Mouse (Mus musculus) hindbrain, embryonic 14.5 days (tissue): ENCODE results near the gene Padi6. TPM values are rescaled to one million over a fixed set of nuclear protein-coding genes. Genes with fewer than 3 reads are reported as not detected.

Experiments used
- ATAC-seq: fragments of 200-750 bp; cut with Nextera tagmentation; 2 replicates; pipeline ENCODE4 v1.8.0; 2017; ENCODE audit warnings: moderate number of reproducible peaks, mild to moderate bottlenecking, moderate TSS enrichment, moderate library complexity; ENCODE audit not compliant: low FRiP score
- DNase-seq: peaks from one replicate; pipeline ENCODE4 v3.0.0-alpha.2; 2015; ENCODE audit warnings: low spot score
- H3K27ac ChIP-seq: fragments of 300-500 bp; sonication (generic); 2 replicates; pipeline ENCODE4 v1.5.1; 2014; ENCODE audit warnings: mild to moderate bottlenecking, moderate library complexity
- H3K27me3 ChIP-seq: fragments of 300-500 bp; sonication (generic); 2 replicates; pipeline ENCODE4 v1.6.1; 2014; ENCODE audit warnings: mild to moderate bottlenecking, low read length, mixed read lengths; ENCODE audit not compliant: control insufficient read depth, insufficient read depth
- H3K36me3 ChIP-seq: fragments of 300-500 bp; sonication (generic); replicated peaks from 2 replicates; pipeline ENCODE4 v1.6.1; 2014; ENCODE audit not compliant: control insufficient read depth, insufficient read depth
- H3K4me1 ChIP-seq: fragments of 300-500 bp; sonication (generic); replicated peaks from 2 replicates; pipeline ENCODE4 v1.6.1; 2014; ENCODE audit warnings: antibody characterized with exemption, low read length, mixed read lengths; ENCODE audit not compliant: control insufficient read depth, insufficient read depth
- H3K4me2 ChIP-seq: fragments of 300-500 bp; sonication (generic); replicated peaks from 2 replicates; pipeline ENCODE4 v1.6.1; 2014; ENCODE audit warnings: mild to moderate bottlenecking, moderate library complexity
- H3K4me3 ChIP-seq: fragments of 300-500 bp; sonication (generic); replicated peaks from 2 replicates; pipeline ENCODE4 v1.5.1; 2014; ENCODE audit warnings: mild to moderate bottlenecking, low read length
- H3K9ac ChIP-seq: fragments of 300-500 bp; sonication (generic); 2 replicates; pipeline ENCODE4 v1.6.1; 2014
- H3K9me3 ChIP-seq: fragments of 300-500 bp; sonication (generic); 2 replicates; pipeline ENCODE4 v1.6.1; 2016; ENCODE audit warnings: low read length; ENCODE audit not compliant: control insufficient read depth
- WGBS: fragments of 180-500 bp; shearing (Covaris S2); extraction: QIAGEN DNeasy Blood & Tissue Kit; methylation state at CpG from one replicate; pipeline ENCODE4 v1.1.7; 2014; 5-methylcytosine and 5-hydroxymethylcytosine counted together
- polyA plus RNA-seq: library from polyadenylated mRNA; unstranded; fragments of >200 nt; fragmentation: Nextera tagmentation; extraction: Ambion mirVana; gene quantifications from 2 replicates; pipeline ENCODE4 v1.2.1, GENCODE M21; 2014

The Padi6 gene
- polyA plus RNA-seq, 1 experiment from 2014 or later: not detected

DNA sequence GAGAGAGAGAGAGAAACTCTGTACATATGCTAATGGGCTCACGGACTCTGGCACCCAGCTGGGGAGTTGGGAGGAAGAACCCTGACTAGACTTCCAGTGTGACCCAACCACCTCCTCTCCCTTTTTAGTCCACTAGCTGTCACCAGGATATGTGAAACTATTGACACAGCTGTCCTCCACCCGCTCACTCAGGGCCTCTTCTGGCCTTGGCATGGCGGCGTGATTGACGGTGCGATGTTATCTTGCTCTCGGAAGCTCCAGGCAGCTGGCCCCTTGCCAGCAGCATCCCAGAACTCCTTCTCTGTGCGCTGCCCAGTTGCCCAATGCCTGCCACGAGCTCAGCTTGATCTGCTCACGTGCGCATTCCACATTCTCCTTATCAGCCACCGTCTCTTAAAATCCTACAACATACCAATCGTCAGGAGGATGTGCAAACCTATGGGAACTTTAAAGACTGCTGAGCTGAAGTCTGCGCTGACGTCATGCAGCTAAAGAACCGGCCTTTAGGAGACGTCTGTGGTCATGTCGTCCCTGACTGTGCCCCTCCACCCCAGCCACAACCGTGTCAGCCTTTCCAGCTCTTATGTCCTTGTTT, 37.5 kb upstream of the Padi6 start:
- no peak overlapping the region for H3K27ac ChIP-seq
- ATAC-seq (0 out of 2 replicates have a peak, but pooled peaks have one; percentile 40), DNase-seq (peak; percentile 62)
- no peaks in the 10 kb centered on the region for H3K27me3 ChIP-seq
- H3K4me3 ChIP-seq: no peak overlapping the region
- H3K36me3 ChIP-seq: no peaks in the 10 kb centered on the region
- H3K4me1 ChIP-seq: no peaks in the 10 kb centered on the region
- no peak overlapping the region for H3K4me2 ChIP-seq
- H3K9me3 ChIP-seq: no peaks in the 10 kb centered on the region
- WGBS: 45% methylated on average over 19 of the region's 19 CpGs
- no peak overlapping the region for H3K9ac ChIP-seq

- H3K9ac ChIP-seq: no peak overlapping the region
- no peaks in the 10 kb centered on the region for H3K4me1 ChIP-seq
- H3K27ac ChIP-seq: no peak overlapping the region
- no peak for DNase-seq
- no peaks in the 10 kb centered on the region for H3K36me3 ChIP-seq
- no peak for ATAC-seq
- no peak overlapping the region for H3K4me3 ChIP-seq
- no peaks in the 10 kb centered on the region for H3K9me3 ChIP-seq
- no peaks in the 10 kb centered on the region for H3K27me3 ChIP-seq
- WGBS: 73% methylated on average over 13 of the region's 13 CpGs
- H3K4me2 ChIP-seq: no peak overlapping the region
Measured at GRCm38 (mm10) chr4:140776623-140777022, 34.2 kb upstream of the Padi6 start.

DNA sequence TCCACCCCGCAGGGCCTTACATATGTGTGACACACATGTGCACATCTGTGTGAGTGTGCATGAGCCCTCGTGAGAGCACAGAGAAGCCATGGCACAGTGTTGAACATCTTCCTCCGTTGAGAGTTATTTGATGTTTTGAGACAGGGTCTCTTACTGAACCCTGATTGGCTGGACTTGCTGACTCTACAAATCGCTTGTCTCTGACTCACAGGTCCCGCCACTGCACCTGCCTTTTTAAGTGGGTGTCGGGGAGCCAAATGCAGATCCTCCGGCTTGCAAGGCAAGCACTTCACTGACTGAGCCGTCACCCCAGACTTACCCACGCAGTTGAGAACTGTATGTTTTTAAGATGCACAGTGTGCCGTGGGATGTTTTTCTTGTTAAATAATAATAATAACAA, 33.4 kb upstream of the Padi6 start:
- Histone ChIP-seq H3K36me3 (no peaks in the 10 kb centered on the region), H3K27ac (no peak overlapping the region), H3K4me1 (no peaks in the 10 kb centered on the region), H3K4me2 (no peak overlapping the region), H3K27me3 (no peaks in the 10 kb centered on the region), H3K9ac (no peak overlapping the region), H3K4me3 (no peak overlapping the region), H3K9me3 (no peaks in the 10 kb centered on the region)
- 87% methylated on average over 10 of the region's 10 CpGs for WGBS
- no peak for DNase-seq
- ATAC-seq: no peak

- Histone ChIP-seq H3K9ac (no peak overlapping the region), H3K27me3 (no peaks in the 10 kb centered on the region), H3K4me2 (no peak overlapping the region), H3K9me3 (no peaks in the 10 kb centered on the region), H3K27ac (no peak overlapping the region), H3K36me3 (no peaks in the 10 kb centered on the region), H3K4me3 (no peak overlapping the region), H3K4me1 (0 out of 2 replicates have a peak, but pooled peaks cover 3% of the 10 kb centered on the region)
- WGBS: 86% methylated on average over 9 of the region's 9 CpGs
- DNase-seq (no peak), ATAC-seq (no peak)
Measured at GRCm38 (mm10) chr4:140774893-140775292, 32.5 kb upstream of the Padi6 start.

GRCm38 (mm10) chr4:140774025-140774800, 31.8 kb upstream of the Padi6 start, which contains the start of gene Padi4:
TSS of gene Padi4 (minus strand) at chr4:140774236.
- no peak for ATAC-seq
- H3K9me3 ChIP-seq: no peaks in the 10 kb centered on the region

DNA sequence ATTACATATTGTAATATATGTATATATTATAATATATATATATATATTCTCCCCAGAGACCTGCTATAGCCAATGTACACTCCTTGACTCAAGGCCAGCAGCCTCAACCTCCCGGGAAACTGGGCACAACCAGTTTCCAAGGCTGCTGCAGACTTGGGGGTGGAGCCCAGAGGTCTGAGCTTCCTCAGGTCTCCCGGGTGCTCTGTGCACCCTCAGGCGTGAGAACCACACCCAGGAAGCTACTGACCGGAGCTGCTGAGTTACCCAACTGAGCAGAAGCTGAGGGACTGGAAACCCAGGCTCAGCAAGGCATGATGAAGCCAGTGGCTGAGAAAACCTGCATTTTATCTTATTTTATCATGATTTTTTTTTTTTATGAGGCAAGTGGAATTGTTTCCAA, 28.6 kb upstream of the Padi6 start:
- Histone ChIP-seq H3K9me3 (no peaks in the 10 kb centered on the region), H3K36me3 (no peaks in the 10 kb centered on the region), H3K9ac (no peak overlapping the region), H3K4me2 (no peak overlapping the region), H3K27me3 (no peaks in the 10 kb centered on the region), H3K27ac (no peak overlapping the region), H3K4me3 (no peak overlapping the region), H3K4me1 (0 out of 2 replicates have a peak, but pooled peaks cover 3% of the 10 kb centered on the region)
- no peak for DNase-seq
- 58% methylated on average over 4 of the region's 4 CpGs for WGBS
- ATAC-seq: no peak

More at GRCm38 (mm10) chr4:140774025-140774800, 31.8 kb upstream of the Padi6 start, which contains the start of gene Padi4:
- H3K9ac ChIP-seq: no peak within 1 kb of the TSS
- no peak within 1 kb of the TSS for H3K27ac ChIP-seq
- H3K27me3 ChIP-seq: no peaks in the 10 kb centered on the region
- no peak for DNase-seq
- H3K4me1 ChIP-seq: 0 out of 2 replicates have a peak, but pooled peaks cover 3% of the 10 kb centered on the region
- H3K4me2 ChIP-seq: no peak within 1 kb of the TSS
- H3K4me3 ChIP-seq: no peak within 1 kb of the TSS
- 82% methylated on average over 21 of the region's 21 CpGs for WGBS
- no peaks in the 10 kb centered on the region for H3K36me3 ChIP-seq

DNA sequence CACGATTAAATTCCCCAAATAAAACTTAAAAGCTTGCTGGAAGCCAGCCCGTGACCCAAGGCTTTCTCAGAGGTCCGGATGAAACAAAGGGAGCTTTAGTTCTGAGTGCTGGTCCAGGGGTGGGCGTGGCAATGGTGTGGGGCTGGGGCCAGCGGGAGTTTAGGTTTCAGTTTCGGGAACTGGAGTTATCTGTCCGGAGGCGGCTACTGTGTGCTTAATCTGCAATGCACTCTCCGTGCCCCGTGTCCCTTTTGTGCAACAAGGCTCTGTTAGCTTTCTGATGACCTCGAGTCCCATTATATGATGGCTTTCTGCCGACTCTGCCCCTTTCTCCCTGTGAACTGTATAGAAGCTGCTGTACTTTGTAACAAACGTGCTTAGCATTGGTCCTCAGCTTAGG, 28.0 kb upstream of the Padi6 start:
- ATAC-seq (no peak), DNase-seq (no peak)
- Histone ChIP-seq H3K4me2 (peak overlapping the region; percentile 33), H3K4me3 (no peak overlapping the region), H3K4me1 (0 out of 2 replicates have a peak, but pooled peaks cover 3% of the 10 kb centered on the region), H3K9me3 (no peaks in the 10 kb centered on the region), H3K27ac (no peak overlapping the region), H3K9ac (no peak overlapping the region), H3K36me3 (no peaks in the 10 kb centered on the region), H3K27me3 (no peaks in the 10 kb centered on the region)
- 13% methylated on average over 13 of the region's 13 CpGs for WGBS

DNA sequence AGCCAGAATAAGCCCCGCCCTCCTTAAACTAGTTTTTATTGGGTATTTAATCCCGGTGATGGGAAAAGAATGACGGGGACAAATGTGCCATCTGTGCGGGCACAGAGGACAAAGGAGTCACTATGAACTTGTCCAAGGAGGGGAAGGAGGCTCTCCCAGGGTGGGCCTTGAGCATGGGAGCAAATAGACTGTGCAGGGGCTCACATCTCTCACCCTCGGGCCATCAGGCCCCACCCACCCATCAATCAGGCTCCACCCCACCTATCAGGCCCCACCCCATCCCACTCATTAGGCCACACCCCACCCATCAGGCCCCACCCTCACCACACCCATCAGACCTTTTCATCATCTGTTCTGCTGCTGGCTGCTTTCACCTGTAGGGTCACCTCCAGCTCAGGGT, 26.5 kb upstream of the Padi6 start:
- H3K27ac ChIP-seq: no peak overlapping the region
- no peak overlapping the region for H3K4me2 ChIP-seq
- 80% methylated on average over 5 of the region's 5 CpGs for WGBS
- H3K4me1 ChIP-seq: 0 out of 2 replicates have a peak, but pooled peaks cover 3% of the 10 kb centered on the region
- no peak overlapping the region for H3K4me3 ChIP-seq
- H3K9ac ChIP-seq: no peak overlapping the region
- DNase-seq: no peak
- no peaks in the 10 kb centered on the region for H3K27me3 ChIP-seq
- H3K36me3 ChIP-seq: no peaks in the 10 kb centered on the region
- ATAC-seq: no peak
- no peaks in the 10 kb centered on the region for H3K9me3 ChIP-seq

GRCm38 (mm10) chr4:140765936-140766335, 23.5 kb upstream of the Padi6 start:
- no peak overlapping the region for H3K4me3 ChIP-seq
- no peak for DNase-seq
- no peak overlapping the region for H3K4me2 ChIP-seq
- no peaks in the 10 kb centered on the region for H3K9me3 ChIP-seq
- H3K4me1 ChIP-seq: 0 out of 2 replicates have a peak, but pooled peaks cover 3% of the 10 kb centered on the region
- H3K27me3 ChIP-seq: no peaks in the 10 kb centered on the region
- H3K36me3 ChIP-seq: no peaks in the 10 kb centered on the region
- no peak overlapping the region for H3K9ac ChIP-seq
- no peak for ATAC-seq
- WGBS: 82% methylated on average over 3 of the region's 3 CpGs
- no peak overlapping the region for H3K27ac ChIP-seq
